8 mouse cellular contexts compared by ENCODE assay signal in the genomic region with DNA sequence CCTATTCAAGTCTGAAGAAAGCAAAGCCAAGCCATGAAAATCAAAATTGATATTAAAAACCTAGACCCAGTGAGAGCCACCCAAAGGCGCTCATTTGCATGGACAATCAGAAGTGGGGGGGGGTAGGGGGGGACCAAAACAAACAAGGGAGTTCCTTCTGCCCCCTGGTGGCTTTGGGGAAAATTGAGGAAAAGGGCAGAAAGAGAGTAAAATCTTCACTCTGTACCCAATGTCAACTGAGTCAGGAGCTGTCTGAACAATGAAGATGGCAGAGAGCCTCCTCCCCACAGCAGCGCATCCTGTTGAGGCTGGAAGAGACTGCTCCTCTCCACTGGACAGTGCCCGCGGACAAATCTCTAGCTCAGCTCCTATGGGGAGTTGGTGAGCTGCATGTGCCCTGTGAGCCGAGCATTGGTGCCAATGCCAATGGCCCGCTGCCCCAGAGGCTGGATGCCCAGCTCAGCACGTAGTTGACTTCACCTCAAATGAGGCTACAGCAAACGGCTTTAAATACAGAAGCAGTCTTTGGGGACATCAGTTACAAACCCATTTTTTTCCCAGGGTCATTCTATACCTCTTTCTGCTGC.
DNase-seq lines count a peak whose midpoint lies in the region; ATAC-seq lines count a peak whose summit lies in the region.

No protein-coding gene starts in this region.

- peaks cover 5% of the 10 kb centered on the region; the same call in 1 of the 2 replicates for H3K9me3 ChIP-seq in hindbrain, embryonic 10.5 days
- H3K9me3 ChIP-seq in hindbrain, embryonic 11.5 days (ENCODE audit: control insufficient read depth, low read length), result no peaks in the 10 kb centered on the region

- peak overlapping the region; percentile 77 for H3K27ac ChIP-seq in hindbrain, embryonic 10.5 days
- no peak overlapping the region for H3K27ac ChIP-seq in hindbrain, embryonic 11.5 days (ENCODE audit: low read depth, low read length)

- H3K36me3 ChIP-seq in hindbrain, embryonic 10.5 days, result peaks cover 16% of the 10 kb centered on the region
- no peaks in the 10 kb centered on the region for H3K36me3 ChIP-seq in hindbrain, embryonic 11.5 days (ENCODE audit: control insufficient read depth, insufficient read depth, low read length)

- peaks cover 40% of the 10 kb centered on the region for H3K4me1 ChIP-seq in hindbrain, embryonic 10.5 days (replicated peaks)
- no peaks in the 10 kb centered on the region for H3K4me1 ChIP-seq in hindbrain, embryonic 11.5 days (replicated peaks; ENCODE audit: control insufficient read depth, insufficient read depth, low read length)

- 86% methylated on average over 8 of the region's 8 CpGs for WGBS in hindbrain, embryonic 10.5 days
- WGBS in hindbrain, embryonic 11.5 days, result 81% methylated on average over 8 of the region's 8 CpGs

- no peak overlapping the region for H3K4me3 ChIP-seq in hindbrain, embryonic 10.5 days
- H3K4me3 ChIP-seq in hindbrain, embryonic 11.5 days (ENCODE audit: low read depth, low read length), result no peak overlapping the region

- DNase-seq in hindbrain, embryonic 10.5 days (ENCODE audit: low spot score), result no peak
- DNase-seq in hindbrain, embryonic 11.5 days (ENCODE audit: low spot score), result no peak
- DNase-seq in urinary bladder, postnatal 14 days (ENCODE audit: low spot score), result peak; percentile 17
- no peak for DNase-seq in urinary bladder, postnatal 4 days (ENCODE audit: low spot score in 2 of 2)
- peak; percentile 8 to 31 for DNase-seq in gastrocnemius, adult 8-10 months (ENCODE audit: low spot score in 2 of 2)
- peak; percentile 12 for DNase-seq in neural tube, embryonic 10.5 days (ENCODE audit: extremely low spot score, low spot score)
- no peak for DNase-seq in urinary bladder, adult 2 months (ENCODE audit: low spot score)
- DNase-seq in spleen, adult 12 weeks (ENCODE audit: low spot score), result no peak

- no peak overlapping the region for H3K4me2 ChIP-seq in hindbrain, embryonic 11.5 days (replicated peaks; ENCODE audit: low read depth, low read length)

- no peak for ATAC-seq in hindbrain, embryonic 11.5 days (ENCODE audit: low FRiP score)

- no peaks in the 10 kb centered on the region for H3K27me3 ChIP-seq in hindbrain, embryonic 10.5 days (ENCODE audit: insufficient read depth, poor library complexity, severe bottlenecking)
- H3K27me3 ChIP-seq in hindbrain, embryonic 11.5 days (ENCODE audit: control insufficient read depth, insufficient read depth, low read length), result no peaks in the 10 kb centered on the region

- no peak overlapping the region for H3K9ac ChIP-seq in hindbrain, embryonic 11.5 days (ENCODE audit: low read depth, low read length)

Comparison
In these comparisons a context has a peak if more than half of its experiments do, and no peak if none do; other contexts are left out.
1. DNase-seq: peak in urinary bladder, postnatal 14 days (single experiment), gastrocnemius, adult 8-10 months (2 of 2) and neural tube, embryonic 10.5 days (single experiment); none in hindbrain, embryonic 10.5 days (single experiment), hindbrain, embryonic 11.5 days (single experiment), urinary bladder, postnatal 4 days (0 of 2), urinary bladder, adult 2 months (single experiment) and spleen, adult 12 weeks (single experiment).